Mouse (Mus musculus) liver, embryonic 14.5 days (tissue): ENCODE results near the gene Tekt3. TPM values are rescaled to one million over a fixed set of nuclear protein-coding genes. Genes with fewer than 3 reads are reported as not detected.

Source experiments
- ATAC-seq: fragments of 200-750 bp; cut with Nextera tagmentation; 2 replicates; pipeline ENCODE4 v1.8.0; 2017; ENCODE audit warnings: moderate number of reproducible peaks, mild to moderate bottlenecking, moderate library complexity; ENCODE audit not compliant: insufficient read depth
- DNase-seq, 3 experiments: peaks; one replicate each; pipeline ENCODE4 v3.0.0-alpha.2; 2012 to 2013; ENCODE audit warnings: low read depth in 3 of 3, low spot score in 3 of 3
- H3K27ac ChIP-seq: fragments of 300-500 bp; sonication (generic); 2 replicates; pipeline ENCODE4 v1.5.1; 2014; ENCODE audit warnings: moderate library complexity, mild to moderate bottlenecking, control low read depth, inconsistent platforms
- H3K27me3 ChIP-seq: fragments of 300-500 bp; sonication (generic); 2 replicates; pipeline ENCODE4 v1.6.1; 2014; ENCODE audit warnings: mild to moderate bottlenecking, low read length, moderate library complexity; ENCODE audit not compliant: control insufficient read depth, insufficient read depth
- H3K36me3 ChIP-seq: fragments of 300-500 bp; sonication (generic); replicated peaks from 2 replicates; pipeline ENCODE4 v1.6.1; 2014; ENCODE audit warnings: low read depth; ENCODE audit not compliant: control insufficient read depth, insufficient read depth
- H3K4me1 ChIP-seq, 2 experiments: fragments of 200-500 bp in 1 of 2; fragments of 300-500 bp in 1 of 2; sonication (generic) in 1 of 2; replicated peaks; 2 replicates each; pipeline ENCODE4 v1.6.1; 2012 to 2014; ENCODE audit warnings: antibody characterized with exemption in 1 of 2, inconsistent platforms in 1 of 2, low read length in 1 of 2; ENCODE audit not compliant: control insufficient read depth in 2 of 2, insufficient read depth in 2 of 2
- H3K4me2 ChIP-seq: fragments of 300-500 bp; sonication (generic); 2 replicates; pipeline ENCODE4 v1.6.1; 2014; ENCODE audit warnings: low read depth, mild to moderate bottlenecking, control low read depth, moderate library complexity
- H3K4me3 ChIP-seq, 2 experiments: fragments of 200-500 bp in 1 of 2; fragments of 300-500 bp in 1 of 2; sonication (generic) in 1 of 2; 2 replicates each; pipeline ENCODE4 v1.5.1; 2012 to 2014; ENCODE audit warnings: low read depth in 2 of 2, low read length in 2 of 2, mild to moderate bottlenecking in 2 of 2, control low read depth in 1 of 2, inconsistent platforms in 1 of 2, moderate library complexity in 1 of 2; ENCODE audit not compliant: insufficient read depth in 1 of 2
- H3K9ac ChIP-seq: fragments of 300-500 bp; sonication (generic); replicated peaks from 2 replicates; pipeline ENCODE4 v1.6.1; 2014; ENCODE audit warnings: mild to moderate bottlenecking, control low read depth, moderate library complexity
- H3K9me3 ChIP-seq: fragments of 300-500 bp; sonication (generic); 2 replicates; pipeline ENCODE4 v1.6.1; 2016; ENCODE audit warnings: low read length, mixed read lengths; ENCODE audit not compliant: control insufficient read depth
- CTCF ChIP-seq: IDR thresholded peaks from 2 replicates; pipeline ENCODE4 v1.5.1; 2016; ENCODE audit warnings: antibody characterized with exemption, low read depth, control low read depth
- EP300 ChIP-seq: IDR thresholded peaks from 2 replicates; pipeline ENCODE4 v1.6.1; 2016; ENCODE audit warnings: antibody characterized with exemption, low read depth
- WGBS: fragments of 180-500 bp; shearing (Covaris S2); extraction: QIAGEN DNeasy Blood & Tissue Kit; methylation state at CpG from one replicate; pipeline ENCODE4 v1.1.7; 2014; ENCODE audit not compliant: insufficient replicate concordance; 5-methylcytosine and 5-hydroxymethylcytosine counted together
- polyA plus RNA-seq, 2 experiments: library from polyadenylated mRNA; depleted of rRNA in 1 of 2; stranded (reverse) in 1 of 2; unstranded in 1 of 2; fragments of >200 nt; fragmentation: Nextera tagmentation in 1 of 2; extraction: Ambion mirVana in 1 of 2; gene quantifications; 2 replicates each; pipeline versions ENCODE4 v1.2.1 to v1.2.3; 2012 to 2014

Tekt3 gene
- polyA plus RNA-seq, 2 experiments, result not detected

GRCm38 (mm10) chr11:63142816-63143215 is 81.4 kb downstream of the Tekt3 start:
- ATAC-seq, result no peak

DNA sequence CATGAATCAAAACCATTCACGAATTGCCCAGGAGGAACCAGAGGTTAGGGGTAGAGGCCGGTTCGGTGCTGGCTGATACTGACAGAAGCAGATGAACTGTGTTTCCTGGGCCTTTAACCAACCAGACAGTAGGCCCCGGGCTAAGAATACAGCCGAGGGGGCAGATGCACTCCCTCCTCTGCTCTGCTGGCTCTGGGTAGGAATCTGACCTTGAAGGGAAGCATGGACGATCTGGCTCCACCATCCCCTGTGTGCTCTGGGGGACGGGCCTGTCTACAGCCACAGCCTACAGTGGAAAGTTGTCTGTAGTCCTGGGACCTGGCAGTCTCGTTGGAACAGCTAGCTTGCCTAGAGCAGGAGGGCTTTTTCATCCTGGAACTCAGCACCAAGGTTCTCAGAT is 82.0 kb downstream of the Tekt3 start:
- Histone ChIP-seq H3K4me2 (no peak overlapping the region), H3K4me3 (no peak overlapping the region), H3K36me3 (no peaks in the 10 kb centered on the region), H3K9me3 (no peaks in the 10 kb centered on the region), H3K4me1 (peaks cover 0 to 15% of the 10 kb centered on the region in 2 experiments; a peak in 2 of 4 replicates), H3K9ac (no peak overlapping the region), H3K27me3 (no peaks in the 10 kb centered on the region), H3K27ac (no peak overlapping the region)
- DNase-seq (no peak), ATAC-seq (no peak)
- TF ChIP-seq CTCF (no peak), EP300 (no peak)
- 54% methylated on average over 8 of the region's 8 CpGs for WGBS

More at GRCm38 (mm10) chr11:63142816-63143215, 81.4 kb downstream of the Tekt3 start:
- WGBS, result 58% methylated on average over 4 of the region's 4 CpGs
- H3K4me2 ChIP-seq, result no peak overlapping the region
- peaks cover 0 to 15% of the 10 kb centered on the region in 2 experiments; a peak in 2 of 4 replicates for H3K4me1 ChIP-seq
- H3K27ac ChIP-seq, result no peak overlapping the region
- H3K36me3 ChIP-seq, result no peaks in the 10 kb centered on the region
- no peak overlapping the region for H3K9ac ChIP-seq
- no peaks in the 10 kb centered on the region for H3K27me3 ChIP-seq
- no peaks in the 10 kb centered on the region for H3K9me3 ChIP-seq
- TF ChIP-seq CTCF (no peak), EP300 (no peak)
- no peak for DNase-seq
- H3K4me3 ChIP-seq, result no peak overlapping the region

Other genes with a start within 250 kb of the Tekt3 start
- 0.39 and 0.61 TPM in 2 replicates for gene Trim16, start 241.4 kb upstream of the Tekt3 start, polyA plus RNA-seq (2012; rRNA removed)
- gene Trim16, start 241.4 kb upstream of the Tekt3 start, polyA plus RNA-seq (2014; fragmentation: Nextera tagmentation; extraction: Ambion mirVana), result 0.43 and 0.49 TPM in 2 replicates
- gene Fbxw10, start 214.6 kb upstream of the Tekt3 start, polyA plus RNA-seq (2012; rRNA removed), result 0.08 TPM in 1 of 2 replicates, not detected in the other
- gene Fbxw10, start 214.6 kb upstream of the Tekt3 start, polyA plus RNA-seq (2014; fragmentation: Nextera tagmentation; extraction: Ambion mirVana), result 0.16 TPM in 1 of 2 replicates, not detected in the other
- 8.5 and 12.9 TPM in 2 replicates for gene Tvp23b, start 182.2 kb upstream of the Tekt3 start, polyA plus RNA-seq (2012; rRNA removed)
- 25.3 and 26.3 TPM in 2 replicates for gene Tvp23b, start 182.2 kb upstream of the Tekt3 start, polyA plus RNA-seq (2014; fragmentation: Nextera tagmentation; extraction: Ambion mirVana)
- not detected in 2 replicates for gene Cdrt4, start 110.5 kb upstream of the Tekt3 start, polyA plus RNA-seq (2012; rRNA removed)
- not detected in 2 replicates for gene Cdrt4, start 110.5 kb upstream of the Tekt3 start, polyA plus RNA-seq (2014; fragmentation: Nextera tagmentation; extraction: Ambion mirVana)
- gene Pmp22, start 67.3 kb downstream of the Tekt3 start, polyA plus RNA-seq (2012; rRNA removed), result 3.8 and 4.2 TPM in 2 replicates
- gene Pmp22, start 67.3 kb downstream of the Tekt3 start, polyA plus RNA-seq (2014; fragmentation: Nextera tagmentation; extraction: Ambion mirVana), result 12.4 TPM in 2 replicates